Mouse (Mus musculus): ENCODE data around the gene Krtap1-4.
"Not testable (repeated sequence)": the region's sequence is repeated elsewhere in the genome, so short reads cannot be mapped to it uniquely, and the experiment has no call there.

The Krtap1-4 gene

GRCm38 (mm10) chr11:99583245-99583704 lies at the start of gene Krtap1-4:
Krtap1-4 (minus strand) TSS chr11:99583654.
- DNase-seq = no peak

GRCm38 (mm10) chr11:99630890-99631289 lies 47.4 kb upstream of the Krtap1-4 start:
- no peak for DNase-seq

GRCm38 (mm10) chr11:99628138-99628537 lies 44.7 kb upstream of the Krtap1-4 start, which contains the start of gene Krtap4-1:
Krtap4-1 (minus strand) TSS chr11:99628238.
- DNase-seq = no peak

- DNase-seq = no peak
These were observed 36.9 kb upstream of the Krtap1-4 start, which contains the start of gene Gm11562 for GRCm38 (mm10) chr11:99620335-99620734. Gm11562 (minus strand) TSS chr11:99620435.

GRCm38 (mm10) chr11:99614796-99615363 lies 31.4 kb upstream of the Krtap1-4 start, which contains the start of gene Krtap2-4:
Krtap2-4 (minus strand) TSS chr11:99614846.
- DNase-seq = no peak

GRCm38 (mm10) chr11:99610089-99610488 lies 26.6 kb upstream of the Krtap1-4 start, which contains the start of gene Gm11937:
Gm11937 (minus strand) TSS chr11:99610189.
- not testable (repeated sequence) for DNase-seq

GRCm38 (mm10) chr11:99609126-99609525 lies 25.7 kb upstream of the Krtap1-4 start:
- peak; percentile 60 for DNase-seq

- not testable (repeated sequence) for DNase-seq
These were observed 19.8 kb upstream of the Krtap1-4 start, which contains the start of gene Gm11938 for GRCm38 (mm10) chr11:99603208-99603607. Gm11938 (minus strand) TSS chr11:99603308.

GRCm38 (mm10) chr11:99597742-99598141 lies 14.3 kb upstream of the Krtap1-4 start, which contains the start of gene Krtap9-3:
Krtap9-3 (minus strand) TSS chr11:99598105.
- not testable (repeated sequence) for DNase-seq

GRCm38 (mm10) chr11:99590981-99591380 lies 7.5 kb upstream of the Krtap1-4 start, which contains the start of gene Krtap1-3:
Krtap1-3 (minus strand) TSS chr11:99591339.
- DNase-seq = no peak

GRCm38 (mm10) chr11:99585096-99585495 lies 1.6 kb upstream of the Krtap1-4 start:
- peak; percentile 32 for DNase-seq

GRCm38 (mm10) chr11:99581564-99581963 lies 1.9 kb downstream of the Krtap1-4 start:
- no peak for DNase-seq

- no peak for DNase-seq
These were observed 2.4 kb downstream of the Krtap1-4 start for GRCm38 (mm10) chr11:99581051-99581450.

GRCm38 (mm10) chr11:99580636-99581035 lies 2.8 kb downstream of the Krtap1-4 start, which contains the start of gene Krtap1-5:
Krtap1-5 (minus strand) TSS chr11:99581016.
- no peak for DNase-seq

GRCm38 (mm10) chr11:99574106-99574505 lies 9.3 kb downstream of the Krtap1-4 start:
- peak; percentile 62 for DNase-seq

GRCm38 (mm10) chr11:99573164-99573563 lies 10.3 kb downstream of the Krtap1-4 start:
- peak; percentile 35 for DNase-seq

GRCm38 (mm10) chr11:99566530-99566929 lies 16.9 kb downstream of the Krtap1-4 start, which contains the start of gene Krtap3-1:
Krtap3-1 (minus strand) TSS chr11:99566630.
- no peak for DNase-seq

GRCm38 (mm10) chr11:99562580-99562979 lies 20.9 kb downstream of the Krtap1-4 start:
- no peak for DNase-seq

- DNase-seq = no peak
These were observed 24.1 kb downstream of the Krtap1-4 start, which contains the start of gene Gm11939 for GRCm38 (mm10) chr11:99559366-99559765. Gm11939 (minus strand) TSS chr11:99559466.

GRCm38 (mm10) chr11:99557976-99558745 lies 25.3 kb downstream of the Krtap1-4 start:
- DNase-seq = peak; percentile 14

- DNase-seq = no peak
These were observed 26.7 kb downstream of the Krtap1-4 start, which contains the start of gene Krtap3-2 for GRCm38 (mm10) chr11:99556753-99557152. Krtap3-2 (minus strand) TSS chr11:99556853.

GRCm38 (mm10) chr11:99556195-99556594 lies 27.3 kb downstream of the Krtap1-4 start:
- DNase-seq = no peak

- DNase-seq = no peak
These were observed 32.7 kb downstream of the Krtap1-4 start, which contains the start of gene Krtap3-3 for GRCm38 (mm10) chr11:99550765-99551164. Krtap3-3 (minus strand) TSS chr11:99550865.

Measured in right cerebral cortex, adult 18-20 months (tissue).